ENCODE assay signal across 8 mouse cellular contexts in genomic region chr9:91364971-91365501, GRCm38 (mm10). TPM values are rescaled to one million over a fixed set of nuclear protein-coding genes. Genes with fewer than 3 reads are reported as not detected.
DNase-seq lines count a peak whose midpoint lies in the region; ATAC-seq and TF ChIP-seq lines count a peak whose summit lies in the region.

No protein-coding gene starts in this region.

- H3K9ac ChIP-seq in lung, postnatal 0 days (replicated peaks; ENCODE audit: low read depth), result no peak overlapping the region
- H3K9ac ChIP-seq in embryonic facial prominence, embryonic 11.5 days (replicated peaks; ENCODE audit: low read length), result peak overlapping the region; percentile 62
- no peak overlapping the region for H3K9ac ChIP-seq in limb, embryonic 11.5 days (ENCODE audit: low read length)

- no peak for TF ChIP-seq EP300 in lung, postnatal 0 days (IDR thresholded peaks at IDR 0.05)

- no peaks in the 10 kb centered on the region for H3K36me3 ChIP-seq in lung, postnatal 0 days (ENCODE audit: insufficient read depth, low read length)
- H3K36me3 ChIP-seq in embryonic facial prominence, embryonic 11.5 days (replicated peaks; ENCODE audit: control insufficient read depth, insufficient read depth, low read depth, low read length), result no peaks in the 10 kb centered on the region
- no peaks in the 10 kb centered on the region for H3K36me3 ChIP-seq in limb, embryonic 11.5 days (ENCODE audit: control insufficient read depth, insufficient read depth, low read length)

- ATAC-seq in lung, postnatal 0 days, result no peak
- ATAC-seq in embryonic facial prominence, embryonic 11.5 days (replicated peaks; ENCODE audit: insufficient number of reproducible peaks, low FRiP score, low TSS enrichment, low read depth), result peak; percentile 61
- 0 out of 2 replicates have a peak, but pooled peaks have one; percentile 44 for ATAC-seq in limb, embryonic 11.5 days (ENCODE audit: insufficient number of reproducible peaks, low FRiP score, low TSS enrichment, low read depth)

- DNase-seq in lung, postnatal 0 days (ENCODE audit: low spot score), result no peak
- no peak for DNase-seq in lung, postnatal 14 days
- peak; percentile 62 for DNase-seq in embryonic facial prominence, embryonic 11.5 days (ENCODE audit: low spot score)
- no peak for DNase-seq in limb, embryonic 11.5 days (ENCODE audit: low spot score)
- DNase-seq in ovary, adult 18-20 months (ENCODE audit: low spot score), result no peak
- DNase-seq in adrenal gland, adult (ENCODE audit: inconsistent age in 2 of 2, low spot score in 1 of 2), result no peak
- DNase-seq in c-Kit-positive CD71-positive TER-119-positive erythroid progenitor cells, embryonic 14.5 days (ENCODE audit: low spot score), result no peak

- H3K4me2 ChIP-seq in lung, postnatal 0 days (replicated peaks; ENCODE audit: low read depth, low read length), result peak overlapping the region; percentile 52
- H3K4me2 ChIP-seq in embryonic facial prominence, embryonic 11.5 days (ENCODE audit: low read depth, low read length), result peak overlapping the region; percentile 13
- no peak overlapping the region; the same call in 1 of the 2 replicates for H3K4me2 ChIP-seq in limb, embryonic 11.5 days (ENCODE audit: low read depth, severe bottlenecking)

- no peak; the same call in 1 of the 2 replicates for TF ChIP-seq POLR2A in olfactory bulb, adult 2 months (IDR thresholded peaks at IDR 0.05; ENCODE audit: insufficient read depth, low read depth, low read length)

- H3K9me3 ChIP-seq in lung, postnatal 0 days (ENCODE audit: low read length), result no peaks in the 10 kb centered on the region
- H3K9me3 ChIP-seq in embryonic facial prominence, embryonic 11.5 days (replicated peaks; ENCODE audit: control insufficient read depth, low read length), result no peaks in the 10 kb centered on the region
- no peaks in the 10 kb centered on the region for H3K9me3 ChIP-seq in limb, embryonic 11.5 days (ENCODE audit: control insufficient read depth, low read length)

- WGBS in lung, postnatal 0 days, result 1% methylated on average over 42 of the region's 42 CpGs
- WGBS in embryonic facial prominence, embryonic 11.5 days, result 0% methylated on average over 35 of the region's 42 CpGs
- WGBS in limb, embryonic 11.5 days, result under 1% methylated on average over 29 of the region's 42 CpGs
- WGBS in olfactory bulb, adult 2 months, result 1% methylated on average over 41 of the region's 42 CpGs

- H3K27ac ChIP-seq in lung, postnatal 0 days (ENCODE audit: low read length), result no peak overlapping the region
- H3K27ac ChIP-seq in embryonic facial prominence, embryonic 11.5 days (replicated peaks; ENCODE audit: low read depth, low read length), result peak overlapping the region; percentile 47
- H3K27ac ChIP-seq in limb, embryonic 11.5 days (replicated peaks; ENCODE audit: low read depth, low read length), result no peak overlapping the region
- H3K27ac ChIP-seq in olfactory bulb, adult 2 months (ENCODE audit: insufficient read depth, low read depth, low read length), result peak overlapping the region; percentile 85

- peak overlapping the region; percentile 38 for H3K4me3 ChIP-seq in lung, postnatal 0 days (ENCODE audit: low read depth, low read length)
- H3K4me3 ChIP-seq in embryonic facial prominence, embryonic 11.5 days (ENCODE audit: low read depth, low read length), result peak overlapping the region; percentile 37
- peak overlapping the region; percentile 16 for H3K4me3 ChIP-seq in limb, embryonic 11.5 days (ENCODE audit: low read depth, low read length)
- H3K4me3 ChIP-seq in olfactory bulb, adult 2 months (ENCODE audit: insufficient read depth, low read depth, low read length), result peak overlapping the region; percentile 57

- H3K4me1 ChIP-seq in lung, postnatal 0 days (ENCODE audit: insufficient read depth, low read depth, low read length), result 0 out of 2 replicates have a peak, but pooled peaks cover 3% of the 10 kb centered on the region
- no peaks in the 10 kb centered on the region for H3K4me1 ChIP-seq in embryonic facial prominence, embryonic 11.5 days (ENCODE audit: control insufficient read depth, insufficient read depth, low read length)
- H3K4me1 ChIP-seq in limb, embryonic 11.5 days (ENCODE audit: control insufficient read depth, insufficient read depth, low read length), result no peaks in the 10 kb centered on the region
- peaks cover 4% of the 10 kb centered on the region; the same call in 1 of the 2 replicates for H3K4me1 ChIP-seq in olfactory bulb, adult 2 months (ENCODE audit: control insufficient read depth, insufficient read depth, low read length)

- peaks cover 88% of the 10 kb centered on the region for H3K27me3 ChIP-seq in lung, postnatal 0 days (replicated peaks; ENCODE audit: insufficient read depth, low read length)
- H3K27me3 ChIP-seq in embryonic facial prominence, embryonic 11.5 days (ENCODE audit: control insufficient read depth, insufficient read depth, low read length), result peaks cover 64% of the 10 kb centered on the region
- H3K27me3 ChIP-seq in limb, embryonic 11.5 days (ENCODE audit: control insufficient read depth, insufficient read depth, low read length), result peaks cover 90% of the 10 kb centered on the region

- no peak for TF ChIP-seq CTCF in lung, postnatal 0 days (IDR thresholded peaks at IDR 0.05)
- no peak for TF ChIP-seq CTCF in olfactory bulb, adult 2 months (IDR thresholded peaks at IDR 0.05; ENCODE audit: insufficient read depth, low read depth, low read length)

RNA-seq across cellular contexts. Expression of gene Zic1, which starts 0.6 kb away (rescaled TPM):
- polyA plus RNA-seq in lung, postnatal 0 days (2015; fragmentation: Nextera tagmentation; extraction: Ambion mirVana), result not detected in 2 replicates
- polyA plus RNA-seq in embryonic facial prominence, embryonic 11.5 days (2014; fragmentation: Nextera tagmentation; extraction: Ambion mirVana), result 3.3 and 3.5 TPM in 2 replicates
- 0.18 and 0.27 TPM in 2 replicates for polyA plus RNA-seq in limb, embryonic 11.5 days (2014; fragmentation: Nextera tagmentation; extraction: Ambion mirVana)
- polyA plus RNA-seq in olfactory bulb, adult 2 months (2012; ENCODE audit: insufficient read depth, insufficient read length, low replicate concordance, missing spikeins), result not detected in 2 replicates

RNA-seq across cellular contexts. Expression of gene Zic4, which starts 2.8 kb away (rescaled TPM):
- not detected in 2 replicates for polyA plus RNA-seq in lung, postnatal 0 days (2015; fragmentation: Nextera tagmentation; extraction: Ambion mirVana)
- 6.7 and 6.9 TPM in 2 replicates for polyA plus RNA-seq in embryonic facial prominence, embryonic 11.5 days (2014; fragmentation: Nextera tagmentation; extraction: Ambion mirVana)
- polyA plus RNA-seq in limb, embryonic 11.5 days (2014; fragmentation: Nextera tagmentation; extraction: Ambion mirVana), result 0.34 and 0.37 TPM in 2 replicates
- polyA plus RNA-seq in olfactory bulb, adult 2 months (2012; ENCODE audit: insufficient read depth, insufficient read length, low replicate concordance, missing spikeins), result not detected in 2 replicates

Comparison
In these comparisons a context has a peak if more than half of its experiments do, and no peak if none do; other contexts are left out.
1. H3K27ac ChIP-seq: peak in embryonic facial prominence, embryonic 11.5 days (single experiment) and olfactory bulb, adult 2 months (single experiment); none in lung, postnatal 0 days (single experiment) and limb, embryonic 11.5 days (single experiment).
2. Peak in every context shown above with its lines, with median percentiles within 50 percentile points of each other: H3K4me3 ChIP-seq.